Mouse (Mus musculus): ENCODE measurements at regions not wholly inside any gene's neighbourhood (a gene's known extent, or its start where the extent isn't known, plus 50 kb on each side); places are given as distances from the start of the nearest gene placed in this dataset.

DNA sequence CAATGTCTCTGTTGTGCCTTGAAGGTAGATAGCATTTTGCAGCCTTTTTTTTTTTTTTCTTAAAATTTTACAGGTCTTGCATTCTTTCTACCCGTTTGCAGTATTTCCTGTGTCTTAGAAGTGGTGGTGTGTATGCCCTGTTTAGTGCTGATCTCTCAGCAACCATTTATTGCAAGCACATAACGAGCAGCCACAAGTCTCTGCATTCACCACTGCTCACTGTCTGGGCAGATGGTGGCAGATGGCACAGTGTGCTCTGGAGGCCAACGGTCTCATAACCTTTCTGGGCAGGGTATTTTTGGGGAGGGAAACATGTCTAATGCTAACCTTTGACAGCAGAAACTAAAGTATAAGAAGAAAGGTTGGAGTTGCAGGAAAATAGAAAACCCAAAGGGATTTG is 266.1 kb upstream of the Ptger4 start:
- in situ Hi-C loops (cut with MseI, MboI) = no loop called here

- in situ Hi-C loops (cut with MseI, MboI) = no loop called here
Observed at GRCm38 (mm10) chr15:5511046-5511445, 267.1 kb upstream of the Ptger4 start.

DNA sequence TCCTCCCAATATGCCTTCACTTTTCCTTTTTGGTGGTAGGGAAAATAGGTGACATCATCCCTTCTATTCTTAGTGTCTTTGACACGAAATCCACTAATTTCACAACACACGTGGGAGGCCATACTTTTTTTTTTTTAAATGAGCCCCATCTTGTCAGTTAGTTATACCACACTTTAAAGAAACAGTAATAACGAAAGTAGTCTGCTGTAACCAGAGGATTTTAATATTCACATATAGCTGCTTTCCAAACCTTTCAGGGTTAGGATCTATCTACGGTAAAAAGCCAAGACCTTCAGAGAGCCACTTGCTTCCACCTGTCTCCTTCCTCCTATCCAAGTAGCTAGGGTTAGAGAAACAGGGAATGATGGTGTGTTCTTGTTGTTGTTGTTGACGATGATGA is 268.6 kb upstream of the Ptger4 start:
- in situ Hi-C loops (cut with MseI, MboI) = no loop called here

GRCm38 (mm10) chr15:5513146-5513545 is 269.2 kb upstream of the Ptger4 start:
- in situ Hi-C loops (cut with MseI, MboI) = no loop called here

- in situ Hi-C loops (cut with MseI, MboI) = no loop called here
Observed at GRCm38 (mm10) chr15:5514217-5514616, 270.2 kb upstream of the Ptger4 start.

- in situ Hi-C loops (cut with MseI, MboI) = no loop called here
Observed at GRCm38 (mm10) chr15:5517244-5517966, 273.4 kb upstream of the Ptger4 start.

DNA sequence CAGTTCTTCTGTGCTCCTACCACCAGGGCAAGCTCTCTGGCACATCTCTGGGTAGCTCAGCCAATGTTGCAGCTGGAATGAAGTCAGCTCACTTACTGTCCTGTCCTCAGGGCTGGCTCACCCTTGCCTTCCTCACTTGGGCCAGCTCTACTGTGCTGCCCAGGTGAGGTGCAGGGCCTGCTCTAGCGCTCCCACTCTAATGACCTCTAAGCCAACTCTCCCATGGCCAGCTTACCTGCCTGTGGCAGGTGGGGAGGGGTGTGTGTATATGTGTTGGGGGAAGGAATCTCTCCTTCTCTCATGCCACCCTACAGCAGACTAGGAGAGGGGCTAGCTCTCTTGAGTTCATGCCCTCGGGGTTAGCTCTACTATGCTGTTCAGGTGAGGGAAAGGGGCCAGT is 275.6 kb upstream of the Ptger4 start:
- in situ Hi-C loops (cut with MseI, MboI) = no loop called here

- in situ Hi-C loops (cut with MseI, MboI) = no loop called here
Observed at GRCm38 (mm10) chr15:5519997-5520396, 276.0 kb upstream of the Ptger4 start.

DNA sequence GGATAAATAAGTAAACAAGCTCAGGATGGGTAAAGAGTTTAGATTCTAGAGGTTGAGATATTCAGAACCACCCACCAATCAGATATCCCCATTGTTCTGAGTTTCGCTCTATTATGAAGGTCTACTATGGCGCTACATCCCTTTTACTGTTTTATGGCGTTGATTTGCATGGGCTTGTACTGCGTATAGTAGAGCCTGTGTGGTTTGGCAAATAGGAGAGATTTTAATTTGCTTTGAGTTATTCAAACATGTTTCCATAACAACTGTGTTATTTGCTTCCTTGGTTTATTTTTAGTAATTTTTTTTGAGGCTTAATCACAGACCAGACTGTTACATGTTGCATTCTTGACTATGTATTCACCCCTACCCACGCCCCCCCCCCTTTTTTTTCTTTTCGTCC is 284.6 kb upstream of the Ptger4 start:
- in situ Hi-C loops (cut with MseI, MboI) = no loop called here

DNA sequence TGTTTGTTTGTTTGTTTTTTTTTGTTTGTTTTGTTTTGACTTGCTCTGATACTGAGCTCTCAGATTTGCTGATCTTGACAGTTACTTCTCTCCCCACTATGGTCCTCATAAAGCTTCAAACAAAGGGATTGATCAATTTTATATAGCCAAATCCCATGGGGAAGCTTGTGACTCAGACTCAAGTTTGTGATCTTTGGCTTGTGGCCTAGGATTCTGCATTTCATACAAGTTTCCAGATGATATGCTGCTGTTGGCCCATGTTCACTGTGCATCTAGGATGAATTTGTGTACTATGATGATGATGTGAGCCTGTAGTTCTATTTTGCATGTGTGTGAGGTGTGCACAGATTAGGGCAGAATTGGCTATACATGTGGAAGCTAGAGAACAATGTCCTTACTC is 289.7 kb upstream of the Ptger4 start:
- in situ Hi-C loops (cut with MseI, MboI) = no loop called here

DNA sequence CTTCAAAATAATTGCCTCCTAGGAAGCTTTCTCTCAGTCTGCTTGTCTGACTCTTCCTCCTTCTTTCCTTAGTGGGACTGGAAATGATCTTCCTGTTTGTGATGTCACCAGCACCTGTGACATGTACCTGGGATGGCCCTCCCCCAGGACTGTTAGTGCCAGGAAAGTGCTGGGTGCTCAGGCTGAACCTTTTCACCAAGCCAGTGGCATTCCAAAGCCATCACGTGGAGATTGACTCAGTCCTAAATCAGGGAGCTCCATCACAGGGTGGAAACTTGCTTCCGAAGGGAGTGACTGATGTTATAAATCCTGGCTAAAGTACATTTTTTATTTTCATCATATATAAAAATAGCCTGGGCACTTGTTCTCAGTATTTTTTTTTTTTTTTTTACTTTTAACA is 293.4 kb upstream of the Ptger4 start:
- in situ Hi-C loops (cut with MseI, MboI) = no loop called here

DNA sequence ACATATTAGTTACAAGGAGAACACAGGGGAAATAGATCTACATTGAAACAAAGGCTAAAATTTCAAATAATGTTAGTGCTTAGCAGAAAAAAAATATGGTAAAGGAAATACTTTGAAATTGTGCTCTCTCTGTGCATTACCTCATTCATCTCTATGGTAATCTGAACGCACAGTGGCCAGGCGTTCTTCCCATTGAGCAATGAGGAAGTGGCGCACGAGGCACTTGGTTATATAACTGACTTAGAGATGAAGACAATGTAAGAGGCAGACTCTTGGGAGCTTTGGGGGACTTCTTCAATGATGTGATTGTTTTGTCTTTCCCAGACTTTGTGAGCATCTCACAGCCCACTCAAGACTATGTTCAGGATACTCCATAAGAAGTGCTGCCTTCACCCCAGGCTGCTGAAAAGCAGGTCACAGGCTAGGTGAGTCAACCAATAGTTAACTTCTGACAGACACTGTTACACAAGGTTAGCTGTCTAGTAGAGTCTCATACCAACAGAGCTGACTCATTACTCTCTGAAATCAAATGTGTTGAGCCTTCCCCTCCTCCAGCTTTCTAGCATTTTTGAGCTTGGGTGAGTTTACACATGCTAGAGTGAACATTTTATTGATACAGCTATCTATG is 295.4 kb upstream of the Ptger4 start:
- in situ Hi-C loops (cut with MseI, MboI) = no loop called here

- in situ Hi-C loops (cut with MseI, MboI) = no loop called here
Observed at GRCm38 (mm10) chr15:5554526-5554925, 310.5 kb upstream of the Ptger4 start.

GRCm38 (mm10) chr15:5554926-5555325 is 310.9 kb upstream of the Ptger4 start:
- in situ Hi-C loops (cut with MseI, MboI) = no loop called here

GRCm38 (mm10) chr15:5555381-5556066 is 311.5 kb upstream of the Ptger4 start:
- in situ Hi-C loops (cut with MseI, MboI) = no loop called here

- in situ Hi-C loops (cut with MseI, MboI) = no loop called here
Observed at GRCm38 (mm10) chr15:5561783-5562182, 317.8 kb upstream of the Ptger4 start.

GRCm38 (mm10) chr15:5574366-5574765 is 330.4 kb upstream of the Ptger4 start:
- in situ Hi-C loops (cut with MseI, MboI) = no loop called here

- in situ Hi-C loops (cut with MseI, MboI) = no loop called here
Observed at GRCm38 (mm10) chr15:5579559-5579958, 335.6 kb upstream of the Ptger4 start.

GRCm38 (mm10) chr15:5580416-5580815 is 336.4 kb upstream of the Ptger4 start:
- in situ Hi-C loops (cut with MseI, MboI) = no loop called here

DNA sequence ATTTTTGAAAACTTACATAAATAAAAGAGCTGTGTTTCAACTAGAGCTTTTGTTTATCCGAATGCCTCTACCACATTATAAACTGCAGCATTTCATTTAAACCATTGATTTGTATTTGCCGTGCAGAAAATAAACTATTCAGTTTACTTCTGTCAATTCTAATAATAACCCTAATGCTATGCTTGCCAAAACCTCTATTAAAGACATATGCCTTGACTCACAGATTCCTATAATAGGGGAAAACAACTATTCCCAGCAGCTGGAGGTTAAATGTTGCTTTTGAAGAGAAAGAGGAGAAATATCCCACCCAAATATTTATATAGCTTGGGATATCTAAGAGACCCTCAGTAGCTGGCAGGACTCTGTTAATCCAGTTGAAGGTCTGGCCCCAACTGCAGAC is 340.4 kb upstream of the Ptger4 start:
- in situ Hi-C loops (cut with MseI, MboI) = no loop called here

- in situ Hi-C loops (cut with MseI, MboI) = no loop called here
Observed at GRCm38 (mm10) chr15:5604732-5605266, 360.8 kb upstream of the Ptger4 start.

GRCm38 (mm10) chr15:5607533-5607932 is 363.5 kb upstream of the Ptger4 start:
- in situ Hi-C loops (cut with MseI, MboI) = no loop called here

GRCm38 (mm10) chr15:5623021-5623420 is 379.0 kb upstream of the Ptger4 start:
- in situ Hi-C loops (cut with MseI, MboI) = no loop called here
